Comparison of ENCODE assay signal across 15 mouse cellular contexts in genomic region chr12:69441764-69442163, GRCm38 (mm10).
"Had no signal": no experiment of that assay in that cellular context is flagged by ENCODE, and none has a peak within 500 bp of the region (broad histone marks: within the 10 kb centered on the region; RNA-seq: fewer than 3 reads in every experiment).

No protein-coding gene starts in this region.

- H3K4me2 ChIP-seq: lung, embryonic 14.5 days; midbrain, embryonic 12.5 days; neural tube, embryonic 12.5 days had no signal

- H3K27me3 ChIP-seq: midbrain, embryonic 12.5 days; neural tube, embryonic 12.5 days had no signal

- H3K9me3 ChIP-seq: midbrain, embryonic 10.5 days; midbrain, embryonic 12.5 days; neural tube, embryonic 12.5 days had no signal

- H3K4me3 ChIP-seq: midbrain, embryonic 10.5 days; midbrain, embryonic 12.5 days; neural tube, embryonic 12.5 days had no signal

- ATAC-seq: midbrain, embryonic 16.5 days had no signal

- H3K36me3 ChIP-seq: midbrain, embryonic 10.5 days; midbrain, embryonic 12.5 days; neural tube, embryonic 12.5 days had no signal

- H3K27ac ChIP-seq: liver, embryonic 14.5 days; midbrain, embryonic 10.5 days; midbrain, embryonic 12.5 days; neural tube, embryonic 12.5 days had no signal

- DNase-seq: lung, adult 18-20 months; lung, embryonic 14.5 days; lung, postnatal 10 days; lung, postnatal 4 days; midbrain, embryonic 14.5 days; right cerebral cortex, postnatal 14 days; right cerebral cortex, postnatal 4 days; thymus, adult 18-20 months; thymus, postnatal 14 days; thymus, postnatal 36 days had no signal

- H3K9ac ChIP-seq: liver, embryonic 14.5 days; lung, embryonic 14.5 days; midbrain, embryonic 12.5 days; neural tube, embryonic 12.5 days had no signal
